Mouse (Mus musculus) small intestine, adult 10 weeks (tissue): ENCODE measurements around the gene Pin4. TPM values are rescaled to one million over a fixed set of nuclear protein-coding genes. Genes with fewer than 3 reads are reported as not detected.

Source experiments
- polyA plus RNA-seq: library from polyadenylated mRNA; stranded (reverse); fragments of 350-450 nt; fragmentation: Illumina TruSeq; extraction: RNeasy Lipid Tissue Mini Kit (QIAGEN cat#74804); gene quantifications from one replicate; pipeline ENCODE4 v1.2.3, GENCODE M21; 2014; ENCODE audit warnings: low replicate concordance

The Pin4 gene
- polyA plus RNA-seq, result 176 TPM

GRCm38 (mm10) chrX:102119042-102119864 lies at the start of gene Pin4:
Pin4 (plus strand) TSS chrX:102119447.

GRCm38 (mm10) chrX:102070591-102071471 lies 48.4 kb upstream of the Pin4 start, which contains the start of gene Rtl5:
Rtl5 (minus strand) TSS chrX:102071304.

GRCm38 (mm10) chrX:102156618-102157422 lies 37.6 kb downstream of the Pin4 start, which contains the start of gene Ercc6l:
Ercc6l (minus strand) TSS chrX:102157091.

Other genes with a start within 250 kb of the Pin4 start
- 0.30 TPM for gene Rtl5, start 48.1 kb upstream of the Pin4 start, polyA plus RNA-seq
- gene Ercc6l, start 37.6 kb downstream of the Pin4 start, polyA plus RNA-seq, result 5.0 TPM
- gene Rps4x, start 69.9 kb downstream of the Pin4 start, polyA plus RNA-seq, result 765 TPM
- gene Cited1, start 132.7 kb downstream of the Pin4 start, polyA plus RNA-seq, result not detected